Mouse (Mus musculus) forebrain, embryonic 11.5 days (tissue): Measurements from ENCODE around the gene Gpa33. TPM values are rescaled to one million over a fixed set of nuclear protein-coding genes. Genes with fewer than 3 reads are reported as not detected.

Experiments
- ATAC-seq: fragments of 200-750 bp; cut with Nextera tagmentation; replicated peaks from 2 replicates; pipeline ENCODE4 v1.8.0; 2017; ENCODE audit warnings: moderate TSS enrichment; ENCODE audit not compliant: low FRiP score
- DNase-seq: peaks from one replicate; pipeline ENCODE4 v3.0.0-alpha.2; 2017; ENCODE audit warnings: low spot score
- H3K27ac ChIP-seq: fragments of 300-500 bp; sonication (generic); 2 replicates; pipeline ENCODE4 v1.5.1; 2014; ENCODE audit warnings: low read depth, low read length
- H3K27me3 ChIP-seq: fragments of 300-500 bp; sonication (generic); 2 replicates; pipeline ENCODE4 v1.6.1; 2014; ENCODE audit warnings: mild to moderate bottlenecking, low read length, mixed read lengths; ENCODE audit not compliant: control insufficient read depth, insufficient read depth
- H3K36me3 ChIP-seq: fragments of 300-500 bp; sonication (generic); 2 replicates; pipeline ENCODE4 v1.6.1; 2014; ENCODE audit warnings: mild to moderate bottlenecking, low read length, moderate library complexity, mixed read lengths; ENCODE audit not compliant: control insufficient read depth, insufficient read depth
- H3K4me1 ChIP-seq: fragments of 300-500 bp; sonication (generic); replicated peaks from 2 replicates; pipeline ENCODE4 v1.6.1; 2014; ENCODE audit warnings: low read length, mixed read lengths; ENCODE audit not compliant: control insufficient read depth, insufficient read depth
- H3K4me2 ChIP-seq: fragments of 300-500 bp; sonication (generic); 2 replicates; pipeline ENCODE4 v1.6.1; 2014; ENCODE audit warnings: low read depth, mild to moderate bottlenecking, low read length, moderate library complexity, mixed read lengths; ENCODE audit not compliant: severe bottlenecking
- H3K4me3 ChIP-seq: fragments of 300-500 bp; sonication (generic); 2 replicates; pipeline ENCODE4 v1.5.1; 2014; ENCODE audit warnings: low read depth, low read length
- H3K9ac ChIP-seq: fragments of 300-500 bp; sonication (generic); 2 replicates; pipeline ENCODE4 v1.6.1; 2014; ENCODE audit warnings: low read length
- H3K9me3 ChIP-seq: fragments of 300-500 bp; sonication (generic); 2 replicates; pipeline ENCODE4 v1.6.1; 2016; ENCODE audit warnings: low read length, mixed read lengths; ENCODE audit not compliant: control insufficient read depth
- WGBS: fragments of 180-500 bp; shearing (Covaris S2); extraction: QIAGEN DNeasy Blood & Tissue Kit; methylation state at CpG from one replicate; pipeline ENCODE4 v1.1.7; 2014; 5-methylcytosine and 5-hydroxymethylcytosine counted together
- polyA plus RNA-seq: library from polyadenylated mRNA; unstranded; fragments of >200 nt; fragmentation: Nextera tagmentation; extraction: Ambion mirVana; gene quantifications from 2 replicates; pipeline ENCODE4 v1.2.1, GENCODE M21; 2014

Gpa33 gene
- polyA plus RNA-seq, 1 experiment from 2014 or later: 0.12 TPM

DNA sequence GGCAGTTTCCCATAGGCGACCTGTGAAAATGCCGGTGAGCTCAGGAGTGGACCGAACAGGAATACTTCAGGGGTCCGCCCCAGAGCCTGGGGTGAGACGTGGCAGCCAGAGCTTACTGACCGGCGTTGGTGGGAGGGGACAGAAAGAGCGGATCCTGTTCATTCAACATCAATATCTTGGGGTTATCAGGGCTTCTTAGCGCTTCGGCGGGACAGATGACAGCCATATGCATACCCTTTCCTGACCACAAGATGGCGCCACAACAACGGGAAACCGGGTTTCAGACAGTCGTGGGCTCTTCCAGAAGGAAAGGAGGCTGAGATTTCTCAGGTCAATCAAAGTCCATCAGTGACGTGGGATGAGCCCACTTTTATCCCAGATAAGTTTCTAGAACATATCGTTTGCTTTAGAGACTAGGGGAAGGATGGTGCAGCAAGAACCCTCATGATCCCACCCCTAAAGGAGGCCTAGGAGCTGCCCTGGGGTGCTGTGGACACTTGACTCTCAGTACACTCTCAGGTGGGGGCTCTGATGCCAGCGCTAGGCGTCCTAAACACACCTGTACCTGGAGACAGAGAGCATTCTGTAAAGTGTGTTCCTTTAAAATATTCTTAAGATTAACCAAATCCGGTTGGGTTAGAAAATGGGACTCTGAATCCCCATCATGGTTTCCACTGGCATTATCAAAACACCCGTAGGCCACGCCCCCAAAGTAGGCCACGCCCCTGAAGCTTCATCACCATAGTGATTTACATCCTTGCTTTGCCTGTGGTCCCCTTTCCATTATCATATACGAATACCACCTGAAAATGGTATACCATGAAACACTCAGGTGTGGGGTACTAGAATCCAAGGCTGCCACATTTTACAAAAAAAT is 30.8 kb downstream of the Gpa33 start:
- DNase-seq: peak; percentile 89
- Histone ChIP-seq H3K4me1 (no peaks in the 10 kb centered on the region), H3K27ac (no peak overlapping the region), H3K9me3 (no peaks in the 10 kb centered on the region), H3K4me3 (no peak overlapping the region), H3K9ac (no peak overlapping the region), H3K36me3 (no peaks in the 10 kb centered on the region), H3K27me3 (no peaks in the 10 kb centered on the region), H3K4me2 (peak overlapping the region; percentile 42; the same call in 1 of the 2 replicates)
- ATAC-seq: peak; percentile 69
- 18% methylated on average over 24 of the region's 24 CpGs for WGBS

GRCm38 (mm10) chr1:166164580-166164979 is 34.5 kb downstream of the Gpa33 start:
- Histone ChIP-seq H3K4me1 (no peaks in the 10 kb centered on the region), H3K9me3 (no peaks in the 10 kb centered on the region), H3K27ac (no peak overlapping the region), H3K9ac (no peak overlapping the region), H3K36me3 (no peaks in the 10 kb centered on the region), H3K4me2 (no peak overlapping the region), H3K27me3 (no peaks in the 10 kb centered on the region), H3K4me3 (no peak overlapping the region)
- ATAC-seq: no peak
- WGBS: 92% methylated on average over 14 of the region's 14 CpGs
- DNase-seq: no peak

GRCm38 (mm10) chr1:166165159-166165558 is 35.1 kb downstream of the Gpa33 start:
- Histone ChIP-seq H3K4me2 (no peak overlapping the region), H3K36me3 (no peaks in the 10 kb centered on the region), H3K9me3 (no peaks in the 10 kb centered on the region), H3K27me3 (no peaks in the 10 kb centered on the region), H3K27ac (no peak overlapping the region), H3K4me1 (no peaks in the 10 kb centered on the region), H3K9ac (no peak overlapping the region), H3K4me3 (no peak overlapping the region)
- ATAC-seq (no peak), DNase-seq (no peak)
- 91% methylated on average over 9 of the region's 9 CpGs for WGBS

GRCm38 (mm10) chr1:166167405-166167804 is 37.4 kb downstream of the Gpa33 start:
- no peak overlapping the region for H3K4me2 ChIP-seq
- no peaks in the 10 kb centered on the region for H3K9me3 ChIP-seq
- DNase-seq: no peak
- H3K9ac ChIP-seq: no peak overlapping the region
- H3K27ac ChIP-seq: no peak overlapping the region
- no peaks in the 10 kb centered on the region for H3K27me3 ChIP-seq
- H3K4me1 ChIP-seq: no peaks in the 10 kb centered on the region
- H3K36me3 ChIP-seq: no peaks in the 10 kb centered on the region
- no peak for ATAC-seq
- WGBS: 81% methylated on average over 4 of the region's 4 CpGs
- H3K4me3 ChIP-seq: no peak overlapping the region

GRCm38 (mm10) chr1:166168017-166168416 is 38.0 kb downstream of the Gpa33 start:
- DNase-seq: no peak
- H3K27me3 ChIP-seq: no peaks in the 10 kb centered on the region
- WGBS: 96% methylated on average over 7 of the region's 7 CpGs

DNA sequence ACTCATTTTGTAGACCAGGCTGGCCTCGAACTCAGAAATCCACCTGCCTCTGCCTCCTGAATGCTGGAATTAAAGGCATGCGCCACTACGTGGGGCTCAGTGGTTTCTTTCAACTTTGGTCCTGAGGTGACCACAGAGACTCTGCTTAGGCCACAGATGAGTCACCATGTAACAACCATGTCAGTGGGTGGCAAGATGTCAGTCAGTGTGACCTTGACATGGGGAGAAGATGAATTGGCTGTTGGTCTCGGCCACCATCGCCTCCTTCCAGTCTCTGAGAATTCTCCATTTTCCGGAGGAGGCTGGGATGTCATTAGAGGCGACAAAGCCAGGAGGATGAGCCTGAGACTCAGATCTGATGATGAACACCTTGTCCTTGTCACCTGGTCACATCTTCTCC is 39.7 kb downstream of the Gpa33 start:
- 92% methylated on average over 7 of the region's 7 CpGs for WGBS
- Histone ChIP-seq H3K4me1 (no peaks in the 10 kb centered on the region), H3K9me3 (no peaks in the 10 kb centered on the region), H3K4me2 (no peak overlapping the region), H3K9ac (no peak overlapping the region), H3K4me3 (no peak overlapping the region), H3K36me3 (no peaks in the 10 kb centered on the region), H3K27ac (no peak overlapping the region), H3K27me3 (no peaks in the 10 kb centered on the region)
- no peak for DNase-seq
- ATAC-seq: no peak

More at GRCm38 (mm10) chr1:166168017-166168416, 38.0 kb downstream of the Gpa33 start:
- Histone ChIP-seq H3K4me3 (no peak overlapping the region), H3K36me3 (no peaks in the 10 kb centered on the region), H3K27ac (no peak overlapping the region), H3K9ac (no peak overlapping the region), H3K4me2 (no peak overlapping the region), H3K4me1 (no peaks in the 10 kb centered on the region), H3K9me3 (no peaks in the 10 kb centered on the region)
- ATAC-seq: no peak

- Histone ChIP-seq H3K9ac (no peak overlapping the region), H3K4me3 (no peak overlapping the region), H3K4me2 (no peak overlapping the region), H3K9me3 (no peaks in the 10 kb centered on the region), H3K4me1 (no peaks in the 10 kb centered on the region), H3K36me3 (no peaks in the 10 kb centered on the region), H3K27me3 (no peaks in the 10 kb centered on the region), H3K27ac (no peak overlapping the region)
- ATAC-seq: no peak
- WGBS: 94% methylated on average over 12 of the region's 12 CpGs
- DNase-seq: no peak
Observed at GRCm38 (mm10) chr1:166170852-166171251, 40.8 kb downstream of the Gpa33 start.

DNA sequence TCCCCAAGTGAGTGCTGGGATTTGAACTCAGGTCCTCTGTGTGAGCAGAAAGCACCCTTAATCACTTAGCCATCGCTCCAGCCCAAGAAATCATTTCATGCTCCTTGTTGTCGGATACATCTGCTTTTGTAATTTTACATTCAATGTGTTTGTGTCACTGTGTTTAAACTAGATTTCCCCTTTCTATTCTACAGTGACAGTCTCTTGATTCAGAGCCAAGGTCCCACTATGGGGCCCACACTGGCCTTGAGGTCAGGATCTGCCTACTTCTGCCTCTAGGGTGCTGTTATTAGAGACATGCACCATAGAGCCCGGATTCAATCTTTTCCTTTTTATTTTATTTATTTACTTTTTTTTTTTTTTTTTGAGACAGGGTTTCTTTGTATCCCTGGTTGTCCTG is 43.0 kb downstream of the Gpa33 start:
- ATAC-seq (no peak), DNase-seq (peak; percentile 30)
- no peaks in the 10 kb centered on the region for H3K4me1 ChIP-seq
- 92% methylated on average over 3 of the region's 3 CpGs for WGBS
- H3K4me2 ChIP-seq: no peak overlapping the region
- no peaks in the 10 kb centered on the region for H3K9me3 ChIP-seq
- no peaks in the 10 kb centered on the region for H3K27me3 ChIP-seq
- no peak overlapping the region for H3K9ac ChIP-seq
- no peak overlapping the region for H3K27ac ChIP-seq
- no peaks in the 10 kb centered on the region for H3K36me3 ChIP-seq
- H3K4me3 ChIP-seq: no peak overlapping the region

DNA sequence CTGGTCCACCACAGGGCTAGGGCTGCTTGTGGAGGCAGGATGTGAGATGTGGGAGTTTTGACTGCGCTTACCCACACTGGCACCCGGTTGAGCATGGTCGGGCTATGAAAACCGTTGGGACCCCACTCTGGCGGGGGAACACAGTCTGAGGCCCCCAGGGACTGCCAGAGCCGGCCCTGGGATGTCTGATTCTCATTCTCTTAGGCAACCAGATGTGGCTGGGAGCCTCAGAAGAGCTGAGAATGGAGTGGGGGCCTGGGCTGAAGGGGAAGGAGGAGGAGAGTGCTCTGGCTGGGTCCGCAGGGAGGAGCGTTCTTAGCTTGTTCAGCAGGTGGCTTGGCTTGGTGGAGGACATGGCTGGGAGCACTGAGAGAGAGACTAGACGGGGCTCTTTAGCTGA is 43.6 kb downstream of the Gpa33 start:
- H3K4me1 ChIP-seq: no peaks in the 10 kb centered on the region
- H3K9me3 ChIP-seq: no peaks in the 10 kb centered on the region
- DNase-seq: peak; percentile 42
- no peak overlapping the region for H3K4me2 ChIP-seq
- no peaks in the 10 kb centered on the region for H3K27me3 ChIP-seq
- H3K27ac ChIP-seq: no peak overlapping the region
- H3K36me3 ChIP-seq: no peaks in the 10 kb centered on the region
- no peak overlapping the region for H3K4me3 ChIP-seq
- WGBS: 77% methylated on average over 9 of the region's 9 CpGs
- no peak for ATAC-seq
- no peak overlapping the region for H3K9ac ChIP-seq
